Comparison of ENCODE assay signal across 8 mouse cellular contexts in genomic region chr1:86669552-86670273, GRCm38 (mm10). TPM values are rescaled to one million over a fixed set of nuclear protein-coding genes. Genes with fewer than 3 reads are reported as not detected.
DNase-seq lines count a peak whose midpoint lies in the region; ATAC-seq and TF ChIP-seq lines count a peak whose summit lies in the region.

No protein-coding gene starts in this region.

- 1% methylated on average over 44 of the region's 44 CpGs for WGBS in heart, embryonic 11.5 days (ENCODE audit: insufficient replicate concordance)
- whole genome bisulfite sequencing in limb, embryonic 12.5 days = 2% methylated on average over 44 of the region's 44 CpGs
- WGBS in midbrain, embryonic 15.5 days = under 1% methylated on average over 44 of the region's 44 CpGs
- WGBS in stomach, embryonic 16.5 days = 2% methylated on average over 44 of the region's 44 CpGs

- peak; percentile 91 for DNase-seq in brain, embryonic 14.5 days (ENCODE audit: low read depth)
- peak; percentile 74 for DNase-seq in kidney, adult 9 months

- peak; percentile 54; the same call in 1 of the 2 replicates for ATAC-seq in heart, embryonic 11.5 days (replicated peaks; ENCODE audit: insufficient number of reproducible peaks, low FRiP score, low TSS enrichment)
- ATAC-seq in limb, embryonic 12.5 days (ENCODE audit: insufficient number of reproducible peaks, insufficient read depth, low FRiP score, low TSS enrichment, low read depth) = peak; percentile 58
- peak; percentile 73 for ATAC-seq in midbrain, embryonic 15.5 days (replicated peaks)
- peak; percentile 72; the same call in 1 of the 2 replicates for ATAC-seq in stomach, embryonic 16.5 days (ENCODE audit: insufficient read depth, low FRiP score)

- H3K27me3 ChIP-seq in C2C12 (ENCODE audit: control insufficient read depth, insufficient read depth, insufficient read length) = peaks cover 60% of the 10 kb centered on the region
- peaks cover 56% of the 10 kb centered on the region for H3K27me3 ChIP-seq in erythroblast, embryonic 14.5 days (ENCODE audit: control insufficient read depth)
- peaks cover 52% of the 10 kb centered on the region for H3K27me3 ChIP-seq in heart, embryonic 11.5 days (ENCODE audit: control insufficient read depth, insufficient read depth, low read length)
- H3K27me3 ChIP-seq in limb, embryonic 12.5 days = peaks cover 67% of the 10 kb centered on the region
- H3K27me3 ChIP-seq in midbrain, embryonic 15.5 days (replicated peaks) = peaks cover 13% of the 10 kb centered on the region
- H3K27me3 ChIP-seq in stomach, embryonic 16.5 days (ENCODE audit: control insufficient read depth, insufficient read depth, low read length) = peaks cover 33% of the 10 kb centered on the region

- peaks cover 7% of the 10 kb centered on the region for H3K4me1 ChIP-seq in erythroblast, embryonic 14.5 days (ENCODE audit: control insufficient read depth)
- peaks cover 3% of the 10 kb centered on the region; the same call in 1 of the 2 replicates for H3K4me1 ChIP-seq in heart, embryonic 11.5 days (ENCODE audit: control insufficient read depth, insufficient read depth, low read length)
- H3K4me1 ChIP-seq in limb, embryonic 12.5 days (replicated peaks) = peaks cover 13% of the 10 kb centered on the region
- peaks cover 9% of the 10 kb centered on the region; the same call in 1 of the 2 replicates for H3K4me1 ChIP-seq in midbrain, embryonic 15.5 days
- H3K4me1 ChIP-seq in stomach, embryonic 16.5 days (ENCODE audit: control insufficient read depth, insufficient read depth, low read length) = peaks cover 13% of the 10 kb centered on the region; the same call in 1 of the 2 replicates

- no peak overlapping the region for H3ac ChIP-seq in C2C12 (ENCODE audit: control insufficient read depth, insufficient read length, low read depth)

- peak; percentile 90 for TF ChIP-seq CTCF in C2C12 (IDR thresholded peaks at IDR 0.05; ENCODE audit: control insufficient read depth, insufficient read depth, insufficient read length)
- TF ChIP-seq CTCF in brain, embryonic 14.5 days (IDR thresholded peaks at IDR 0.05; ENCODE audit: borderline replicate concordance, extremely low read depth, insufficient read depth, insufficient read length) = peak; percentile 90

- no peaks in the 10 kb centered on the region for H3K79me2 ChIP-seq in C2C12 (ENCODE audit: control insufficient read depth, insufficient read depth)

- no peak for TF ChIP-seq POLR2A in brain, embryonic 14.5 days (IDR thresholded peaks at IDR 0.05; ENCODE audit: borderline replicate concordance, extremely low read depth, insufficient read depth, insufficient read length, poor library complexity, severe bottlenecking)

- H3K4me2 ChIP-seq in heart, embryonic 11.5 days = peak overlapping the region; percentile 86
- H3K4me2 ChIP-seq in limb, embryonic 12.5 days = peak overlapping the region; percentile 96
- peak overlapping the region; percentile 88 for H3K4me2 ChIP-seq in midbrain, embryonic 15.5 days
- H3K4me2 ChIP-seq in stomach, embryonic 16.5 days (ENCODE audit: low read depth, low read length) = peak overlapping the region; percentile 98

- peak overlapping the region; percentile 58; the same call in 1 of the 2 replicates for H3K9ac ChIP-seq in heart, embryonic 11.5 days (ENCODE audit: low read depth, low read length)
- H3K9ac ChIP-seq in limb, embryonic 12.5 days (replicated peaks) = peak overlapping the region; percentile 50; the same call in 1 of the 2 replicates
- H3K9ac ChIP-seq in midbrain, embryonic 15.5 days = peak overlapping the region; percentile 62
- H3K9ac ChIP-seq in stomach, embryonic 16.5 days (ENCODE audit: low read length) = peak overlapping the region; percentile 61

- H3K4me3 ChIP-seq in C2C12 (ENCODE audit: insufficient read depth, poor library complexity, severe bottlenecking) = no peak overlapping the region
- peak overlapping the region; percentile 15 for H3K4me3 ChIP-seq in erythroblast, embryonic 14.5 days (replicated peaks)
- peak overlapping the region; percentile 47 for H3K4me3 ChIP-seq in heart, embryonic 11.5 days (ENCODE audit: low read depth, low read length)
- H3K4me3 ChIP-seq in limb, embryonic 12.5 days (replicated peaks) = peak overlapping the region; percentile 51
- H3K4me3 ChIP-seq in midbrain, embryonic 15.5 days = peak overlapping the region; percentile 55
- H3K4me3 ChIP-seq in stomach, embryonic 16.5 days (replicated peaks; ENCODE audit: low read length) = peak overlapping the region; percentile 58

- no peaks in the 10 kb centered on the region for H3K36me3 ChIP-seq in C2C12 (ENCODE audit: control insufficient read depth, insufficient read depth)
- no peaks in the 10 kb centered on the region for H3K36me3 ChIP-seq in erythroblast, embryonic 14.5 days (ENCODE audit: control insufficient read depth)
- no peaks in the 10 kb centered on the region for H3K36me3 ChIP-seq in heart, embryonic 11.5 days (ENCODE audit: control insufficient read depth, insufficient read depth, low read length)
- H3K36me3 ChIP-seq in limb, embryonic 12.5 days = no peaks in the 10 kb centered on the region
- no peaks in the 10 kb centered on the region for H3K36me3 ChIP-seq in midbrain, embryonic 15.5 days (replicated peaks)
- no peaks in the 10 kb centered on the region for H3K36me3 ChIP-seq in stomach, embryonic 16.5 days (ENCODE audit: control insufficient read depth, insufficient read depth, low read length)

- H3K9me3 ChIP-seq in erythroblast, embryonic 14.5 days (ENCODE audit: control insufficient read depth, low read length) = no peaks in the 10 kb centered on the region
- H3K9me3 ChIP-seq in heart, embryonic 11.5 days (replicated peaks; ENCODE audit: control insufficient read depth, low read length) = no peaks in the 10 kb centered on the region
- H3K9me3 ChIP-seq in limb, embryonic 12.5 days = no peaks in the 10 kb centered on the region
- no peaks in the 10 kb centered on the region for H3K9me3 ChIP-seq in midbrain, embryonic 15.5 days
- no peaks in the 10 kb centered on the region for H3K9me3 ChIP-seq in stomach, embryonic 16.5 days (replicated peaks; ENCODE audit: control insufficient read depth, low read length)

- no peaks in the 10 kb centered on the region for H3K79me3 ChIP-seq in C2C12 (ENCODE audit: low read depth)

- no peak overlapping the region for H3K27ac ChIP-seq in heart, embryonic 11.5 days (ENCODE audit: low read depth, low read length)
- no peak overlapping the region for H3K27ac ChIP-seq in limb, embryonic 12.5 days
- H3K27ac ChIP-seq in midbrain, embryonic 15.5 days = no peak overlapping the region
- H3K27ac ChIP-seq in stomach, embryonic 16.5 days (ENCODE audit: low read length) = no peak overlapping the region

TF ChIP-seq in C2C12, 6 proteins besides CTCF, POLR2A, EP300 and RAD21:
- no peak for TF ChIP-seq MYOG (IDR thresholded peaks at IDR 0.05; ENCODE audit: control insufficient read depth, extremely low read depth, insufficient read length)
- no peak for TF ChIP-seq USF1 (IDR thresholded peaks at IDR 0.05; ENCODE audit: low read depth)
- no peak for TF ChIP-seq MYOD1 (IDR thresholded peaks at IDR 0.05; ENCODE audit: control insufficient read depth, insufficient read length, low read depth)
- TF ChIP-seq FOSL1 (IDR thresholded peaks at IDR 0.05; ENCODE audit: insufficient read depth, low read length, poor library complexity, severe bottlenecking) = no peak
- TF ChIP-seq MAX (IDR thresholded peaks at IDR 0.05) = no peak
- no peak for TF ChIP-seq CEBPB (IDR thresholded peaks at IDR 0.05; ENCODE audit: low read depth)
TF ChIP-seq in C2C12: peak in this region for 0.

RNA-seq across cellular contexts. Expression of gene Nppc, which starts 0.7 kb away (rescaled TPM):
- not detected for polyA plus RNA-seq in C2C12 (2012; fragmentation: generic; extraction: Trizol)
- 3.2 and 6.3 TPM in 2 replicates for polyA plus RNA-seq in brain, embryonic 14.5 days (2012; rRNA removed)
- polyA plus RNA-seq in erythroblast, embryonic 14.5 days (2012) = not detected in 2 replicates
- polyA plus RNA-seq in heart, embryonic 11.5 days (2014; fragmentation: Nextera tagmentation; extraction: Ambion mirVana) = 0.30 and 0.49 TPM in 2 replicates
- polyA plus RNA-seq in limb, embryonic 12.5 days (2016; fragmentation: Nextera tagmentation; extraction: Ambion mirVana) = 1.5 and 1.7 TPM in 2 replicates
- polyA plus RNA-seq in midbrain, embryonic 15.5 days (2015; fragmentation: Nextera tagmentation; extraction: Ambion mirVana) = 3.3 and 4.3 TPM in 2 replicates
- polyA plus RNA-seq in stomach, embryonic 16.5 days (2015; fragmentation: Nextera tagmentation; extraction: Ambion mirVana) = 3.4 and 4.6 TPM in 2 replicates

RNA-seq across cellular contexts. Expression of gene Dis3l2, which starts 33.9 kb away (rescaled TPM):
- polyA plus RNA-seq in C2C12 (2012; fragmentation: generic; extraction: Trizol) = 6.6 TPM
- 37.4 and 39.5 TPM in 2 replicates for polyA plus RNA-seq in brain, embryonic 14.5 days (2012; rRNA removed)
- polyA plus RNA-seq in erythroblast, embryonic 14.5 days (2012) = 0.40 and 0.53 TPM in 2 replicates
- 15.8 and 18.6 TPM in 2 replicates for polyA plus RNA-seq in heart, embryonic 11.5 days (2014; fragmentation: Nextera tagmentation; extraction: Ambion mirVana)
- polyA plus RNA-seq in limb, embryonic 12.5 days (2016; fragmentation: Nextera tagmentation; extraction: Ambion mirVana) = 31.0 and 33.1 TPM in 2 replicates
- polyA plus RNA-seq in midbrain, embryonic 15.5 days (2015; fragmentation: Nextera tagmentation; extraction: Ambion mirVana) = 42.7 and 44.3 TPM in 2 replicates
- 22.1 and 22.8 TPM in 2 replicates for polyA plus RNA-seq in stomach, embryonic 16.5 days (2015; fragmentation: Nextera tagmentation; extraction: Ambion mirVana)
